Mouse (Mus musculus) embryonic fibroblast, embryonic 13.5 days (primary cell): ENCODE data around the gene Ttc23.

ENCODE experiments used
- CTCF ChIP-seq: IDR thresholded peaks from 2 replicates; pipeline ENCODE4 v1.5.1; 2011; ENCODE audit warnings: mild to moderate bottlenecking, control low read depth, low read length, moderate library complexity, borderline replicate concordance; ENCODE audit not compliant: insufficient read depth
- POLR2A ChIP-seq: IDR thresholded peaks from 2 replicates; pipeline ENCODE4 v1.6.1; 2011; ENCODE audit warnings: low read depth, mild to moderate bottlenecking, control low read depth, low read length, moderate library complexity

DNA sequence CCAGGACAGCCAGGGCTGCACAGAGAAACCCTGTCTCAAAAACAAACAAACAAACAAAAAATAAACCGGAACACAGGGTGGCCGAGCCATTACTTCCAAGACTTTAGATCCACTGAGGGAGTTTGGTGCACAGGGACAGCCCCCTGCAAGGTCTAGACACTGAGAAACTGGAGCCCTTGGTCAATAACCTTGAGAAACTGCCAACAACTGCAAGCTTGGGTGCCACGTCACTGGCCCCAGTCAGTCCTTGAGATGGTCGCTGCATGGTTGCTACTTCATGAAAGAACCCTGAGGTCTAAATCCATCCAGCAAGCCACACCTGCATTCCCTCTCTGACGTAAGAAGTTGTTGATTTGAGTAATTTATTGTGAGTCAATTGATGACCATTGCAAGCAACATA, 122.3 kb downstream of the Ttc23 start:
- no peak for TF ChIP-seq POLR2A
- TF ChIP-seq CTCF = no peak
